Mouse (Mus musculus) MEL (cell line): Measurements from ENCODE around the gene Fut2.

ENCODE experiments used
- BHLHE40 ChIP-seq: IDR thresholded peaks from 2 replicates; pipeline ENCODE4 v1.6.1; 2012; ENCODE audit warnings: low read depth, mild to moderate bottlenecking, inconsistent platforms, low read length, improper control_type of control experiment, borderline replicate concordance
- CHD2 ChIP-seq: IDR thresholded peaks from 2 replicates; pipeline ENCODE4 v1.6.1; 2011; ENCODE audit warnings: low read length, improper control_type of control experiment
- CTCF ChIP-seq, 3 experiments: IDR thresholded peaks in 2 of 3; conservative IDR thresholded peaks in 1 of 3; 2 replicates each; pipeline ENCODE4 v1.5.1; 2011 to 2012; ENCODE audit warnings: low read length in 3 of 3, low read depth in 2 of 3, mild to moderate bottlenecking in 2 of 3, improper control_type of control experiment in 1 of 3, inconsistent platforms in 1 of 3, mixed read lengths in 1 of 3, moderate library complexity in 1 of 3; ENCODE audit not compliant: control insufficient read depth in 1 of 3, insufficient read depth in 1 of 3, poor library complexity in 1 of 3, severe bottlenecking in 1 of 3
- ELF1 ChIP-seq: IDR thresholded peaks from 2 replicates; pipeline ENCODE4 v1.6.1; 2014; ENCODE audit warnings: low read depth, mild to moderate bottlenecking, inconsistent platforms, low read length, improper control_type of control experiment, moderate library complexity
- KAT2A ChIP-seq: conservative IDR thresholded peaks from 2 replicates; pipeline ENCODE4 v1.6.1; 2012; ENCODE audit warnings: low read depth, low read length, improper control_type of control experiment, inconsistent platforms
- SIN3A ChIP-seq: IDR thresholded peaks from 2 replicates; pipeline ENCODE4 v1.6.1; 2012; ENCODE audit warnings: low read length, improper control_type of control experiment, inconsistent platforms
- SMC3 ChIP-seq: IDR thresholded peaks from 2 replicates; pipeline ENCODE4 v1.6.1; 2011; ENCODE audit warnings: low read depth, low read length, improper control_type of control experiment
- TBP ChIP-seq: IDR thresholded peaks from 2 replicates; pipeline ENCODE4 v1.8.0; 2011; ENCODE audit warnings: low read depth, low read length, improper control_type of control experiment
- TCF12 ChIP-seq: IDR thresholded peaks from 2 replicates; pipeline ENCODE4 v1.6.1; 2014; ENCODE audit warnings: low read depth, mild to moderate bottlenecking, inconsistent platforms, low read length, improper control_type of control experiment, moderate library complexity
- ZC3H11A ChIP-seq: IDR thresholded peaks from 2 replicates; pipeline ENCODE4 v1.6.1; 2012; ENCODE audit warnings: low read depth, mild to moderate bottlenecking, inconsistent platforms, low read length, improper control_type of control experiment

DNA sequence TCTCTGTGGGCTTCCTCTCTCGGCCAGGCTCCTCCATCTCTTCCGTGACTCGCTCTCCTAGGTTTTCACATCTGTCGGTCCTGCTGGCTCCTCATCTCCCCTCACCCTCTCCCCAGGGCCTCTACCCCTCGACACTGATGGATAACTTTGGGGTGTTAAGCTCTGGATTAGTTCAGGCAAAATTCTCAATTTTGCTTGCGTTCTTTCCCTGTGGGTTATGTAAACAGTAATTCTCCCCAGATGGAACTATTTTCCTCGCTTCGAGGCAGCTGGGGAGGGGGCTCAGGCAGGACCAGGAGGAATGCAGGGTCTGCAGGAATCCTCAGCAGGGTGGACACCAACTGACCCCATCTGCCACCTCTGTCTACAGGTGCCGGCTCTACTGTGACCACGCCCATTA lies 19.6 kb upstream of the Fut2 start:
- TF ChIP-seq SIN3A (no peak), CHD2 (no peak), KAT2A (no peak), CTCF (IDR thresholded peaks at IDR 0.05 in 2 of 3, conservative IDR thresholded peaks at IDR 0.05 in 1 of 3; ENCODE audit: control insufficient read depth in 1 of 3, insufficient read depth in 1 of 3, low read depth in 2 of 3, low read length in 3 of 3, poor library complexity in 1 of 3, severe bottlenecking in 1 of 3) (no peak), BHLHE40 (no peak), SMC3 (no peak), ZC3H11A (no peak), TCF12 (no peak), ELF1 (no peak), TBP (no peak)
